Mouse (Mus musculus) E14TG2a.4 (cell line): Measurements from ENCODE around the gene Gm20683.

Experiments used
- CTCF ChIP-seq: conservative IDR thresholded peaks from 2 replicates; pipeline ENCODE4 v1.5.1; 2014; ENCODE audit warnings: low read length
- NANOG ChIP-seq: IDR thresholded peaks from 2 replicates; pipeline ENCODE4 v1.6.1; 2014; ENCODE audit warnings: borderline replicate concordance, low read length, mixed read lengths

DNA sequence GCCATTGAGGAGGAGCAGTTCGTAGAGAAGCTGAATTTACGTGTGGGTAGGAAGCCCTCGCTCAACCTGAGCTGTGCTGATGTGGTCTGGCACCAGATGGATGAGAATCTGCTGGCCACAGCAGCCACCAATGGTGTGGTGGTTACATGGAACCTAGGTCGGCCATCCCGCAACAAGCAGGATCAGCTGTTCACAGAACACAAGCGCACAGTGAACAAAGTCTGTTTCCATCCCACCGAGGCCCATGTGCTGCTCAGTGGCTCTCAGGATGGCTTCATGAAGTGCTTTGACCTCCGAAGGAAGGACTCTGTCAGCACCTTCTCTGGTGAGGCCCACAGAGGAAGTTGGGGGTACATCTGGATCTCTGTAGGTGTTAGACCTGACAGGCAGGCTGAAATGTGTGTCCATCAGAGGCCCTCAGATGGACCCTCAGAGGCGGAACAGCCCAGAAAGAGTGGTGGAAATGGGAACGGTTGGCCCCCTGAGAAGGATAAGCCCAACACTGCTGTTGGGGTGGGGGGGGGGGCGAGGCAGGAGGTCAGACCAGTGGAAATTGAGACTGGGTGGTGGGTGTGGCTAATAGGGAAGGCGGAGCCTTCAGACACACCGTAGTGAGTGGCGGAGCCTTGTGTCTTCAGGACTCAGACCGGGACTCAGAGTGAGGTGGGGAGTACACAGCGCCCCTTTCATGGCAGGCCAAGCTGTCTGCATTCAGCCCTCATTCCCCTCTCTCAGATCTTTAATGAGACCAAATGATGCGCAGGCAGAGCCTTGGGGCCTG lies 17.0 kb downstream of the Gm20683 start:
- TF ChIP-seq CTCF, result no peak
- no peak for TF ChIP-seq NANOG
